8 mouse cellular contexts compared by ENCODE assay signal in genomic region chr3:41565955-41566354, GRCm38 (mm10). TPM values are rescaled to one million over a fixed set of nuclear protein-coding genes. Genes with fewer than 3 reads are reported as not detected.
A peak's percentile ranks its signal among the peaks of the same experiment; 100 is the strongest.
DNase-seq lines count a peak whose midpoint lies in the region; ATAC-seq and TF ChIP-seq lines count a peak whose summit lies in the region.

No protein-coding gene starts in this region.

- H3K27ac ChIP-seq in hindbrain, embryonic 11.5 days (ENCODE audit: low read depth, low read length) = peak overlapping the region; percentile 94
- peak overlapping the region; percentile 76; the same call in 1 of the 2 replicates for H3K27ac ChIP-seq in lung, postnatal 0 days (ENCODE audit: low read length)

- H3K4me3 ChIP-seq in hindbrain, embryonic 11.5 days (ENCODE audit: low read depth, low read length) = peak overlapping the region; percentile 76
- peak overlapping the region; percentile 47 for H3K4me3 ChIP-seq in lung, postnatal 0 days (ENCODE audit: low read depth, low read length)

- peak; percentile 58 for ATAC-seq in hindbrain, embryonic 11.5 days (ENCODE audit: low FRiP score)
- peak; percentile 57 for ATAC-seq in lung, postnatal 0 days

- whole genome bisulfite sequencing in hindbrain, embryonic 11.5 days = 0% methylated on average over 21 of the region's 26 CpGs
- 3% methylated on average over 24 of the region's 26 CpGs for WGBS in lung, postnatal 0 days

- peak overlapping the region; percentile 90 for H3K9ac ChIP-seq in hindbrain, embryonic 11.5 days (ENCODE audit: low read depth, low read length)
- H3K9ac ChIP-seq in lung, postnatal 0 days (replicated peaks; ENCODE audit: low read depth) = peak overlapping the region; percentile 41; the same call in 1 of the 2 replicates

- no peaks in the 10 kb centered on the region for H3K36me3 ChIP-seq in hindbrain, embryonic 11.5 days (ENCODE audit: control insufficient read depth, insufficient read depth, low read length)
- no peaks in the 10 kb centered on the region for H3K36me3 ChIP-seq in lung, postnatal 0 days (ENCODE audit: insufficient read depth, low read length)

- peak overlapping the region; percentile 88 for H3K4me2 ChIP-seq in hindbrain, embryonic 11.5 days (replicated peaks; ENCODE audit: low read depth, low read length)
- H3K4me2 ChIP-seq in lung, postnatal 0 days (replicated peaks; ENCODE audit: low read depth, low read length) = peak overlapping the region; percentile 100

- H3K9me3 ChIP-seq in hindbrain, embryonic 11.5 days (ENCODE audit: control insufficient read depth, low read length) = no peaks in the 10 kb centered on the region
- H3K9me3 ChIP-seq in lung, postnatal 0 days (ENCODE audit: low read length) = no peaks in the 10 kb centered on the region

- peak; percentile 74 for TF ChIP-seq CTCF in lung, postnatal 0 days (IDR thresholded peaks at IDR 0.05)

- peak; percentile 92 for DNase-seq in MN1 (ENCODE audit: low spot score)
- peak; percentile 91 to 92 for DNase-seq in cerebellum, postnatal 10 days
- peak; percentile 78 to 83 for DNase-seq in frontal cortex, postnatal 10 days (ENCODE audit: low spot score in 2 of 2)
- DNase-seq in hindbrain, embryonic 11.5 days (ENCODE audit: low spot score) = peak; percentile 88
- peak; percentile 82 to 89 for DNase-seq in layer of hippocampus, postnatal 10 days (ENCODE audit: low spot score in 2 of 2)
- DNase-seq in lung, postnatal 0 days (ENCODE audit: low spot score) = peak; percentile 82
- DNase-seq in ovary, postnatal 14 days (ENCODE audit: low spot score) = peak; percentile 71
- peak; percentile 83 for DNase-seq in thymus, postnatal 0 days (ENCODE audit: low spot score)

- H3K27me3 ChIP-seq in hindbrain, embryonic 11.5 days (ENCODE audit: control insufficient read depth, insufficient read depth, low read length) = no peaks in the 10 kb centered on the region
- 0 out of 2 replicates have a peak, but pooled peaks cover 4% of the 10 kb centered on the region for H3K27me3 ChIP-seq in lung, postnatal 0 days (replicated peaks; ENCODE audit: insufficient read depth, low read length)

- H3K4me1 ChIP-seq in hindbrain, embryonic 11.5 days (replicated peaks; ENCODE audit: control insufficient read depth, insufficient read depth, low read length) = 0 out of 2 replicates have a peak, but pooled peaks cover 2% of the 10 kb centered on the region
- 0 out of 2 replicates have a peak, but pooled peaks cover 9% of the 10 kb centered on the region for H3K4me1 ChIP-seq in lung, postnatal 0 days (ENCODE audit: insufficient read depth, low read depth, low read length)

- TF ChIP-seq EP300 in lung, postnatal 0 days (IDR thresholded peaks at IDR 0.05) = no peak

RNA-seq across cellular contexts. Expression of gene Jade1, which starts 10.4 kb away (rescaled TPM):
- polyA plus RNA-seq in hindbrain, embryonic 11.5 days (2014; fragmentation: Nextera tagmentation; extraction: Ambion mirVana) = 12.1 and 13.0 TPM in 2 replicates
- total RNA-seq in layer of hippocampus, postnatal 10 days (2021) = 10 to 100 TPM; 18.6 to 23.0 TPM
- 6.0 and 7.7 TPM in 2 replicates for polyA plus RNA-seq in lung, postnatal 0 days (2015; fragmentation: Nextera tagmentation; extraction: Ambion mirVana)
- polyA plus RNA-seq in thymus, postnatal 0 days (2015; fragmentation: Nextera tagmentation; extraction: Ambion mirVana) = 19.8 and 20.1 TPM in 2 replicates

Comparison
In these comparisons a context has a peak if more than half of its experiments do, and no peak if none do; other contexts are left out.
1. Peak in every context shown above with its lines: DNase-seq, ATAC-seq, H3K4me3 ChIP-seq and H3K27ac ChIP-seq.